Comparison of ENCODE assay signal across 9 mouse cellular contexts in genomic region chr12:73367460-73368079, GRCm38 (mm10).
DNase-seq lines count a peak whose midpoint lies in the region; ATAC-seq and TF ChIP-seq lines count a peak whose summit lies in the region.
"Had no signal": no experiment of that assay in that cellular context is flagged by ENCODE, and none has a peak within 500 bp of the region (broad histone marks: within the 10 kb centered on the region; RNA-seq: fewer than 3 reads in every experiment).

No protein-coding gene starts in this region.

- no peaks in the 10 kb centered on the region for H3K9me3 ChIP-seq in heart, embryonic 13.5 days
- H3K9me3 ChIP-seq in ES-Bruce4 (replicated peaks; ENCODE audit: control insufficient read depth, insufficient read depth, low read length, poor library complexity, severe bottlenecking) = peaks cover 4% of the 10 kb centered on the region
- no peaks in the 10 kb centered on the region for H3K9me3 ChIP-seq in forebrain, embryonic 11.5 days (ENCODE audit: control insufficient read depth, low read length)
- no peaks in the 10 kb centered on the region for H3K9me3 ChIP-seq in limb, embryonic 13.5 days
- H3K9me3 ChIP-seq in stomach, postnatal 0 days (ENCODE audit: control insufficient read depth, low read length) = no peaks in the 10 kb centered on the region
- H3K9me3 ChIP-seq: G1E had no signal

- peak overlapping the region; percentile 25 for H3K9ac ChIP-seq in heart, embryonic 13.5 days
- H3K9ac ChIP-seq in ES-Bruce4 (ENCODE audit: low read depth, poor library complexity, severe bottlenecking) = no peak overlapping the region
- no peak overlapping the region for H3K9ac ChIP-seq in forebrain, embryonic 11.5 days (ENCODE audit: low read length)
- no peak overlapping the region for H3K9ac ChIP-seq in limb, embryonic 13.5 days
- H3K9ac ChIP-seq in stomach, postnatal 0 days (ENCODE audit: low read length) = no peak overlapping the region

- no peaks in the 10 kb centered on the region for H3K36me3 ChIP-seq in heart, embryonic 13.5 days
- no peaks in the 10 kb centered on the region for H3K36me3 ChIP-seq in ES-Bruce4 (ENCODE audit: control insufficient read depth, insufficient read depth, low read length, poor library complexity, severe bottlenecking)
- H3K36me3 ChIP-seq in forebrain, embryonic 11.5 days (ENCODE audit: control insufficient read depth, insufficient read depth, low read length) = no peaks in the 10 kb centered on the region
- H3K36me3 ChIP-seq in limb, embryonic 13.5 days = no peaks in the 10 kb centered on the region
- no peaks in the 10 kb centered on the region for H3K36me3 ChIP-seq in stomach, postnatal 0 days (ENCODE audit: control insufficient read depth, insufficient read depth, low read length)
- H3K36me3 ChIP-seq: G1E had no signal

- intact Hi-C loops in heart, postnatal 25 days (cut with DNase I) = no loop called here

- H3K27me3 ChIP-seq in heart, embryonic 13.5 days (replicated peaks) = no peaks in the 10 kb centered on the region
- no peaks in the 10 kb centered on the region for H3K27me3 ChIP-seq in ES-Bruce4 (ENCODE audit: control insufficient read depth, insufficient read depth, low read length, poor library complexity, severe bottlenecking)
- no peaks in the 10 kb centered on the region for H3K27me3 ChIP-seq in forebrain, embryonic 11.5 days (ENCODE audit: control insufficient read depth, insufficient read depth, low read length)
- peaks cover 22% of the 10 kb centered on the region; the same call in 1 of the 2 replicates for H3K27me3 ChIP-seq in limb, embryonic 13.5 days
- no peaks in the 10 kb centered on the region for H3K27me3 ChIP-seq in stomach, postnatal 0 days (ENCODE audit: control insufficient read depth, insufficient read depth, low read length)

- TF ChIP-seq EP300 in ES-Bruce4 (IDR thresholded peaks at IDR 0.05; ENCODE audit: insufficient read depth, low read depth, low read length) = no peak
- no peak for TF ChIP-seq EP300 in stomach, postnatal 0 days (optimal IDR thresholded peaks at IDR 0.05)

- no peak overlapping the region for H3K4me3 ChIP-seq in heart, embryonic 13.5 days
- peak overlapping the region; percentile 3; the same call in 1 of the 2 replicates for H3K4me3 ChIP-seq in ES-Bruce4 (ENCODE audit: low read depth, low read length)
- no peak overlapping the region for H3K4me3 ChIP-seq in forebrain, embryonic 11.5 days (ENCODE audit: low read depth, low read length)
- H3K4me3 ChIP-seq in limb, embryonic 13.5 days = peak overlapping the region; percentile 2; the same call in 1 of the 2 replicates
- no peak overlapping the region for H3K4me3 ChIP-seq in stomach, postnatal 0 days (ENCODE audit: low read depth, low read length)

- peaks cover 19% of the 10 kb centered on the region for H3K4me1 ChIP-seq in heart, embryonic 13.5 days
- H3K4me1 ChIP-seq in ES-Bruce4 (ENCODE audit: control insufficient read depth, insufficient read depth, low read length) = peaks cover 4% of the 10 kb centered on the region
- H3K4me1 ChIP-seq in forebrain, embryonic 11.5 days (replicated peaks; ENCODE audit: control insufficient read depth, insufficient read depth, low read length) = no peaks in the 10 kb centered on the region
- peaks cover 38% of the 10 kb centered on the region for H3K4me1 ChIP-seq in limb, embryonic 13.5 days
- H3K4me1 ChIP-seq in stomach, postnatal 0 days (replicated peaks; ENCODE audit: control insufficient read depth, insufficient read depth) = no peaks in the 10 kb centered on the region

- no peak for TF ChIP-seq POLR2A in ES-Bruce4 (IDR thresholded peaks at IDR 0.05; ENCODE audit: insufficient read depth, low read length)

- no peak for DNase-seq in heart, postnatal 25 days (ENCODE audit: low spot score)
- DNase-seq in forebrain, embryonic 11.5 days (ENCODE audit: low spot score) = peak; percentile 51
- no peak for DNase-seq in stomach, postnatal 0 days (ENCODE audit: low spot score)
- no peak for DNase-seq in spleen, adult 12 weeks (ENCODE audit: low spot score)
- no peak for DNase-seq in frontal cortex, postnatal 25 days (ENCODE audit: low spot score in 2 of 2)

- peak overlapping the region; percentile 41 for H3K4me2 ChIP-seq in heart, embryonic 13.5 days
- no peak overlapping the region for H3K4me2 ChIP-seq in forebrain, embryonic 11.5 days (ENCODE audit: low read depth, low read length, severe bottlenecking)
- peak overlapping the region; percentile 53 for H3K4me2 ChIP-seq in limb, embryonic 13.5 days (replicated peaks)
- no peak overlapping the region for H3K4me2 ChIP-seq in stomach, postnatal 0 days (replicated peaks; ENCODE audit: low read depth)

- WGBS in heart, embryonic 13.5 days = 30% methylated on average over 20 of the region's 20 CpGs
- WGBS in forebrain, embryonic 11.5 days = 37% methylated on average over 20 of the region's 20 CpGs
- WGBS in limb, embryonic 13.5 days = 6% methylated on average over 20 of the region's 20 CpGs
- WGBS in stomach, postnatal 0 days = 33% methylated on average over 20 of the region's 20 CpGs

- TF ChIP-seq CTCF in ES-Bruce4 (IDR thresholded peaks at IDR 0.05; ENCODE audit: low read depth, low read length) = no peak
- no peak for TF ChIP-seq CTCF in stomach, postnatal 0 days (IDR thresholded peaks at IDR 0.05; ENCODE audit: low read depth)

- peak; percentile 44; the same call in 1 of the 2 replicates for ATAC-seq in heart, embryonic 13.5 days (ENCODE audit: extremely low read depth, insufficient number of reproducible peaks, low FRiP score, low TSS enrichment)
- no peak for ATAC-seq in forebrain, embryonic 11.5 days (replicated peaks; ENCODE audit: low FRiP score)
- peak; percentile 92 for ATAC-seq in limb, embryonic 13.5 days (ENCODE audit: low FRiP score, low read depth)
- ATAC-seq in stomach, postnatal 0 days (ENCODE audit: low FRiP score, low TSS enrichment) = no peak

- H3K27ac ChIP-seq in heart, embryonic 13.5 days (replicated peaks) = peak overlapping the region; percentile 43; the same call in 1 of the 2 replicates
- no peak overlapping the region for H3K27ac ChIP-seq in ES-Bruce4 (ENCODE audit: insufficient read depth, low read length)
- H3K27ac ChIP-seq in forebrain, embryonic 11.5 days (ENCODE audit: low read depth, low read length) = no peak overlapping the region
- peak overlapping the region; percentile 85 for H3K27ac ChIP-seq in limb, embryonic 13.5 days
- H3K27ac ChIP-seq in stomach, postnatal 0 days (replicated peaks) = no peak overlapping the region

Comparison
In these comparisons a context has a peak if more than half of its experiments do, and no peak if none do; other contexts are left out.
1. ATAC-seq: peak in heart, embryonic 13.5 days (single experiment) and limb, embryonic 13.5 days (single experiment); none in forebrain, embryonic 11.5 days (single experiment) and stomach, postnatal 0 days (single experiment).
2. H3K27ac ChIP-seq: peak in heart, embryonic 13.5 days (single experiment) and limb, embryonic 13.5 days (single experiment); none in ES-Bruce4 (single experiment), forebrain, embryonic 11.5 days (single experiment) and stomach, postnatal 0 days (single experiment).
3. H3K4me2 ChIP-seq: peak in heart, embryonic 13.5 days (single experiment) and limb, embryonic 13.5 days (single experiment); none in forebrain, embryonic 11.5 days (single experiment) and stomach, postnatal 0 days (single experiment).
4. H3K4me3 ChIP-seq: peak in ES-Bruce4 (single experiment) and limb, embryonic 13.5 days (single experiment); none in heart, embryonic 13.5 days (single experiment), forebrain, embryonic 11.5 days (single experiment) and stomach, postnatal 0 days (single experiment).